Comparison of ENCODE assay signal across 8 mouse cellular contexts in the genomic region with DNA sequence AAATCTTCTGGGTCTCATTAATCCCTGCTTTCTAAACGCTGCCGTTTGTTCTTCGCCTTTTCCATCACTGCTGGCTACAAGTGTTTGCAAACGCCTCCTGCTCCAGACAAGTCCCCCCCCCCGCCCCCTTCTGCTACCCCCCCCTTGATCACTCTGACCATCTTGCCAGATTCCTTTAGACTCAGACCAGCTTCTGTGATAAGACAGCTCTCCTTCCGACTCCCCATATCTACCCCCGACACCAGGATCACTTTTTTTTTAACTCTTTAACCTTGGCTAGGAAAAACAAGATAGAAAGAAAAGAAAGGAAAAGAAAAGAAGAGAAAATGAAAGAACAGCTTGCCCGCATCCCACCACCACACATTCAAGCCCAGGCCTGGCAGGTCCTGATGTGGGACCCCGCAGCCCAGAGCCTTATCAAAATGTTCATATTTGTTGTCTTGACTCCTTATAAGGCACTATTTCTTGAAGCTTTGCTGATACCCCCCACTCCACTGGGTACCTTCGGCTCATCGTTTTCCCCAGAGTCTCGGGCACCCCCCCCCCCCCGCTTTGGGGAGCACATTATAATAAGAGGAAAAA. TPM values are rescaled to one million over a fixed set of nuclear protein-coding genes. Genes with fewer than 3 reads are reported as not detected.
A peak's percentile ranks its signal among the peaks of the same experiment; 100 is the strongest.
DNase-seq lines count a peak whose midpoint lies in the region; ATAC-seq lines count a peak whose summit lies in the region.

No protein-coding gene starts in this region.

- peak overlapping the region; percentile 87 for H3K4me2 ChIP-seq in lung, embryonic 15.5 days
- peak overlapping the region; percentile 83 for H3K4me2 ChIP-seq in embryonic facial prominence, embryonic 13.5 days
- peak overlapping the region; percentile 95 for H3K4me2 ChIP-seq in limb, embryonic 11.5 days (ENCODE audit: low read depth, severe bottlenecking)
- H3K4me2 ChIP-seq in neural tube, embryonic 15.5 days, result peak overlapping the region; percentile 82

- H3K27me3 ChIP-seq in lung, embryonic 15.5 days, result peaks cover 18% of the 10 kb centered on the region; the same call in 1 of the 2 replicates
- peaks cover 27% of the 10 kb centered on the region for H3K27me3 ChIP-seq in embryonic facial prominence, embryonic 13.5 days
- no peaks in the 10 kb centered on the region for H3K27me3 ChIP-seq in limb, embryonic 11.5 days (ENCODE audit: control insufficient read depth, insufficient read depth, low read length)
- H3K27me3 ChIP-seq in neural tube, embryonic 15.5 days (replicated peaks), result 0 out of 2 replicates have a peak, but pooled peaks cover 5% of the 10 kb centered on the region

- peak overlapping the region; percentile 92 for H3K9ac ChIP-seq in lung, embryonic 15.5 days
- H3K9ac ChIP-seq in embryonic facial prominence, embryonic 13.5 days, result peak overlapping the region; percentile 94
- H3K9ac ChIP-seq in limb, embryonic 11.5 days (ENCODE audit: low read length), result peak overlapping the region; percentile 94
- peak overlapping the region; percentile 93 for H3K9ac ChIP-seq in neural tube, embryonic 15.5 days (replicated peaks)

- DNase-seq in lung, adult 18-20 months, result no peak
- peak; percentile 26 for DNase-seq in limb, embryonic 11.5 days (ENCODE audit: low spot score)
- DNase-seq in cerebellum, adult 11-12 months, result no peak
- no peak for DNase-seq in embryo, embryonic 10 days (ENCODE audit: low spot score)
- DNase-seq in layer of hippocampus, adult 9-11 months, result no peak

- no peaks in the 10 kb centered on the region for H3K9me3 ChIP-seq in lung, embryonic 15.5 days
- no peaks in the 10 kb centered on the region for H3K9me3 ChIP-seq in embryonic facial prominence, embryonic 13.5 days
- H3K9me3 ChIP-seq in limb, embryonic 11.5 days (ENCODE audit: control insufficient read depth, low read length), result no peaks in the 10 kb centered on the region
- H3K9me3 ChIP-seq in neural tube, embryonic 15.5 days (replicated peaks), result no peaks in the 10 kb centered on the region

- peak overlapping the region; percentile 89 for H3K4me3 ChIP-seq in lung, embryonic 15.5 days
- H3K4me3 ChIP-seq in embryonic facial prominence, embryonic 13.5 days, result peak overlapping the region; percentile 92
- H3K4me3 ChIP-seq in limb, embryonic 11.5 days (ENCODE audit: low read depth, low read length), result peak overlapping the region; percentile 86
- peak overlapping the region; percentile 90 for H3K4me3 ChIP-seq in neural tube, embryonic 15.5 days (replicated peaks)

- ATAC-seq in lung, embryonic 15.5 days (ENCODE audit: borderline replicate concordance, extremely low read depth, low FRiP score, low TSS enrichment), result no peak
- ATAC-seq in embryonic facial prominence, embryonic 13.5 days (ENCODE audit: insufficient number of reproducible peaks, insufficient read depth, low FRiP score, low TSS enrichment, low read depth), result no peak; the same call in 1 of the 2 replicates
- no peak for ATAC-seq in limb, embryonic 11.5 days (ENCODE audit: insufficient number of reproducible peaks, low FRiP score, low TSS enrichment, low read depth)
- 0 out of 2 replicates have a peak, but pooled peaks have one; percentile 6 for ATAC-seq in neural tube, embryonic 15.5 days (ENCODE audit: low FRiP score)

- 1% methylated on average over 13 of the region's 13 CpGs for WGBS in lung, embryonic 15.5 days
- WGBS in embryonic facial prominence, embryonic 13.5 days, result 3% methylated on average over 13 of the region's 13 CpGs
- WGBS in limb, embryonic 11.5 days, result 3% methylated on average over 13 of the region's 13 CpGs
- 3% methylated on average over 13 of the region's 13 CpGs for WGBS in neural tube, embryonic 15.5 days

- H3K27ac ChIP-seq in lung, embryonic 15.5 days, result peak overlapping the region; percentile 80
- H3K27ac ChIP-seq in embryonic facial prominence, embryonic 13.5 days, result no peak overlapping the region
- no peak overlapping the region for H3K27ac ChIP-seq in limb, embryonic 11.5 days (replicated peaks; ENCODE audit: low read depth, low read length)
- peak overlapping the region; percentile 88 for H3K27ac ChIP-seq in neural tube, embryonic 15.5 days (replicated peaks)

- no peaks in the 10 kb centered on the region for H3K36me3 ChIP-seq in lung, embryonic 15.5 days
- H3K36me3 ChIP-seq in embryonic facial prominence, embryonic 13.5 days, result no peaks in the 10 kb centered on the region
- H3K36me3 ChIP-seq in limb, embryonic 11.5 days (ENCODE audit: control insufficient read depth, insufficient read depth, low read length), result no peaks in the 10 kb centered on the region
- H3K36me3 ChIP-seq in neural tube, embryonic 15.5 days, result no peaks in the 10 kb centered on the region

- peaks cover 24% of the 10 kb centered on the region for H3K4me1 ChIP-seq in lung, embryonic 15.5 days
- peaks cover 21% of the 10 kb centered on the region for H3K4me1 ChIP-seq in embryonic facial prominence, embryonic 13.5 days
- peaks cover 6% of the 10 kb centered on the region; the same call in 1 of the 2 replicates for H3K4me1 ChIP-seq in limb, embryonic 11.5 days (ENCODE audit: control insufficient read depth, insufficient read depth, low read length)
- peaks cover 28% of the 10 kb centered on the region for H3K4me1 ChIP-seq in neural tube, embryonic 15.5 days

RNA-seq across cellular contexts. Expression of a gene that starts 1.0 kb away (rescaled TPM):
- 28.1 TPM in 2 replicates for polyA plus RNA-seq in lung, embryonic 15.5 days (2015; fragmentation: Nextera tagmentation; extraction: Ambion mirVana)
- 19.1 and 19.9 TPM in 2 replicates for polyA plus RNA-seq in embryonic facial prominence, embryonic 13.5 days (2015; fragmentation: Nextera tagmentation; extraction: Ambion mirVana)
- 16.9 and 19.7 TPM in 2 replicates for polyA plus RNA-seq in limb, embryonic 11.5 days (2014; fragmentation: Nextera tagmentation; extraction: Ambion mirVana)
- 18.5 and 25.5 TPM in 2 replicates for polyA plus RNA-seq in neural tube, embryonic 15.5 days (2015; fragmentation: Nextera tagmentation; extraction: Ambion mirVana)

RNA-seq across cellular contexts. Expression of a gene that starts 9.6 kb away (rescaled TPM):
- 8.2 and 9.5 TPM in 2 replicates for polyA plus RNA-seq in lung, embryonic 15.5 days (2015; fragmentation: Nextera tagmentation; extraction: Ambion mirVana)
- polyA plus RNA-seq in embryonic facial prominence, embryonic 13.5 days (2015; fragmentation: Nextera tagmentation; extraction: Ambion mirVana), result 4.9 and 6.6 TPM in 2 replicates
- 1.9 and 2.0 TPM in 2 replicates for polyA plus RNA-seq in limb, embryonic 11.5 days (2014; fragmentation: Nextera tagmentation; extraction: Ambion mirVana)
- 2.1 and 10.1 TPM in 2 replicates for polyA plus RNA-seq in neural tube, embryonic 15.5 days (2015; fragmentation: Nextera tagmentation; extraction: Ambion mirVana)

Comparison
In these comparisons a context has a peak if more than half of its experiments do, and no peak if none do; other contexts are left out.
1. H3K27ac ChIP-seq: peak in lung, embryonic 15.5 days (single experiment) and neural tube, embryonic 15.5 days (single experiment); none in embryonic facial prominence, embryonic 13.5 days (single experiment) and limb, embryonic 11.5 days (single experiment).
2. Peak in every context shown above with its lines, with median percentiles within 50 percentile points of each other: H3K4me2 ChIP-seq, H3K4me3 ChIP-seq and H3K9ac ChIP-seq.